Mouse (Mus musculus) neutrophil, adult 5-6 weeks (primary cell): ENCODE results near the gene Nrde2. TPM values are rescaled to one million over a fixed set of nuclear protein-coding genes. Genes with fewer than 3 reads are reported as not detected.
A peak's percentile ranks its signal among the peaks of the same experiment; 100 is the strongest.

Experiments
- ATAC-seq: fragments of 151-379, 151-347 bp; 2 replicates; pipeline ENCODE4 v1.8.0; 2017; ENCODE audit warnings: mild to moderate bottlenecking, moderate TSS enrichment; ENCODE audit not compliant: insufficient number of reproducible peaks, poor library complexity, low FRiP score, severe bottlenecking; ENCODE audit errors: extremely low read depth
- total RNA-seq: library from RNA; stranded (forward); fragments of 200-1000 nt; gene quantifications from 2 replicates; pipeline ENCODE4 v1.2.3, GENCODE M21; 2017

Gene Nrde2
- total RNA-seq, 1 experiment from 2014 or later, result 32.6 TPM

GRCm38 (mm10) chr12:100183970-100184369 lies 24.5 kb upstream of the Nrde2 start:
- peak; percentile 77 for ATAC-seq

GRCm38 (mm10) chr12:100182676-100183075 lies 23.2 kb upstream of the Nrde2 start:
- ATAC-seq, result no peak

- ATAC-seq, result no peak
Observed at GRCm38 (mm10) chr12:100180802-100181201, 21.3 kb upstream of the Nrde2 start.

DNA sequence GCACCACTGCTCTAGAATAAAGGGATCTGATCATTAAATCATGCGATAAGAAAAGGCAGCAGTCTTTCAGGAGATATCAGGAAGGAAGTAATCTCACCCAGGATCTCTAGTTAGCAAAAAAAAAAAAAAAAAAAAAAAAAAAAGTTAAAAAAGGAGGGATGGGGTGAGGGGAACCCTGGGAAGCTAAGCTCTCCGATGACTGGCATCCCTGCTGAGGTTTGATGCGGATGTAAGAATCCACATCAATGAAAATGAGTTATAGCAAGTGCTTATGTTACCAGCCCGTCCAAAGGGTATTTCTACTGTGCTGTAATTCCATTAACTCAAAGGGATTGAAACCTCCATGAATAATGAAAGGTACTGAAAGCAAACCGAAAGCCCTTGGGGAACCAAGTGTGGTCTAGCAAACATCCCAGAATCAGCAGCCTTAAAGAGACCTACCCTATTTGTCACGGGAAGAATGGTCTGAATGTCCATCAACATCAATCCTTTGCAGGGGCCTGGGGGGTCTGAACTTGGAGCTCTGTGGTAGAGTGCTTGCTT lies 19.5 kb upstream of the Nrde2 start:
- no peak for ATAC-seq

DNA sequence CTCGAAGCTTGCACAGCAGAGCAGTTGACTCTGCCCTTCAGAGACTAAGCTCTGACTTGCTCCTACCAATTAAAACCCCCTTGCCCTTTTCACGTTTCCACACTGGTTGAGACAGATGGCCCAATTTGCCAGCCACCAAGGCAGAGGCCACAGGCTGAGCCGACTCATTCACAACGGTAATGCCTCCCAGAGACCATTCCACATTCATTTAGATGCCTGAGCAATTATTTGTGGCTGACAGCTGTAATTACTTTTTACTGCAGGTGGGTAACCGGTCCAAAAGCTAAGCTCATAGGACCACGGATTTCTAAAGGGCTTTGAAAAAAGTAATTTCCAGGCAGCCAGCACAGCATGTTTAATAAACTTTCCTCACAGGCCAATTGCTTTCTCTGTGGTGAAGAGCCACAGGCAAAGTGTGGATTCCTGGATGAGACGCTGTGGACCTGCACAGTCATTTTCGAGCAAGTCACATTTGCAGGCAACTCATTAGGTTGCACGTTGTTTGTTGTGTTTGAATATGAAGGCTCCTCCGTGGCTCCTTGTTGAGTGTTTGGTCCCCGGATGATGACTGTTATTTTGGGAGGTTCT lies 17.1 kb upstream of the Nrde2 start:
- no peak for ATAC-seq

DNA sequence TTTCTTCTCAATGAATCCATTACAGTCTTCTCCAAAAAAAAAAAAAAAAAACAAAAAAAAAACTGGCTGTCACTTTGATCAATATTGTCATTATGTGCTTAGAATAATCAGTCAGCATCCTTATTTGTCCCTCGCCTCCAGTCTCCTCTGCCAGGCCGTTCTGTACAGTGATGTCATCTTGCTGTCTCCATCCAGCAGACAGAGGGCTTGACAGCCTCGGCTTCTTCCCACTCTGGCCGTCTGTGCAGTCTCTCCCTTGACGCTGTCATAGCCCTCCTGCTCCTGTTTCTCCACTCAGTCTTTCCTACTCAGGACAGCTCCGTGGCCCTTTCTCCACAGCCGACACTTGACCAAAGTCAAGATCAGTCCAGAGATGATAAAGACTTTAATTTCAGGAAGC lies 13.0 kb upstream of the Nrde2 start:
- no peak for ATAC-seq

- ATAC-seq, result peak; percentile 73
Observed at GRCm38 (mm10) chr12:100167931-100168871, 8.7 kb upstream of the Nrde2 start.

DNA sequence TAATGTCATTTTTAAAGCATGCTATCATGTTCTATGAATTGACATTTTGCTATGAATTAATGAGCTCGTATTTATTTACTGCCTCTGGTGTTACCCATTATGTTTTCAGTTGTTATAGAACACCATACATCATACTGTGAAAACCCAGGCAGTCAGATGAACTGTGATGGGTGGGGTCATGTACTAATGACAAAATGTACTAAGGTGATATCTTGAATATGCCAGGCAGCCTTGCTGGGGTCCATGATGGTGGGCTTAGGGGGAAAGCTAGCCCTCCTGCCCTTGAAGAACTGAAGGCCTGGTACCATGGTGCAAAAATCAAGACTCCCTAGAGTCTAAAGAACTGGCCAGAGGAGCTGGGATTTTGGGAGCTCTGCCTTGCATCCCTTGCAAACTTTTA lies 8.0 kb upstream of the Nrde2 start:
- no peak for ATAC-seq

DNA sequence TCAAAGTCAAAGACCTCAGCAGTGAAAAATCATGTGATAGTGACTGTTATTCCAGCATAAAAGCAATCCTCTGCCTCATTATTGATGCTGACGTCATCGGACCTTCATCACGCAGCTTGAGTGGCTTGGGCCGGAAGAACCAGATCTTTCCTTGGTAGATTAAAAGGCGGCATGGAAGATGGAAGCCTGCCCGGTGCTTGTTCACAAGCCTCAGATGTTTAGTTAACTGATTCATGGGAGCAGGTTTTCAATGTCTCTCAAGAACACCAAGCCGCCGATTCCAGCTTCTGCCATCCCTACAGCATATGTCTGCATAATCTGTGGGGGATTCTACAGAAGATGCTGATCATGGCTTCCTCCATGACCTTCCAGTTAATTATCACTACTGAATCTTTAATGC lies 7.5 kb upstream of the Nrde2 start:
- no peak for ATAC-seq

DNA sequence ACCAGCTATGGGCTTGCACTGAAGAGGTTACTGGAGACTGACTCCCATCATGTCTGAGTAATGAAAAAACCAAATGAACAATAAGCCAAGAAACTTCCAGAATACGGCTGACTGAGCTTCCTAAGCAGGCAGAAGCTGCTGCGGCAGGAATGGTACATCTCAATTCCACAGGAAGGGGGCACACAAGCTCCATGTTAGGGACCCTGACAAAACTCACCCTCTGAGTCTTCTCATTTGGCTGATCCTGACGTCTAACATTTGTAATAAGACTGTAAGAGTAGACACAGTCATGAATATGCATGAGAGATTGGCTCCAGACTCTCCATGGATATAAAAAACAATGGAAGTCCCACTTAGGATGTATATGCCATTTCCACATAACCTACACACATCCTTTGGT lies 6.7 kb upstream of the Nrde2 start:
- ATAC-seq, result 0 out of 2 replicates have a peak, but pooled peaks have one; percentile 26

DNA sequence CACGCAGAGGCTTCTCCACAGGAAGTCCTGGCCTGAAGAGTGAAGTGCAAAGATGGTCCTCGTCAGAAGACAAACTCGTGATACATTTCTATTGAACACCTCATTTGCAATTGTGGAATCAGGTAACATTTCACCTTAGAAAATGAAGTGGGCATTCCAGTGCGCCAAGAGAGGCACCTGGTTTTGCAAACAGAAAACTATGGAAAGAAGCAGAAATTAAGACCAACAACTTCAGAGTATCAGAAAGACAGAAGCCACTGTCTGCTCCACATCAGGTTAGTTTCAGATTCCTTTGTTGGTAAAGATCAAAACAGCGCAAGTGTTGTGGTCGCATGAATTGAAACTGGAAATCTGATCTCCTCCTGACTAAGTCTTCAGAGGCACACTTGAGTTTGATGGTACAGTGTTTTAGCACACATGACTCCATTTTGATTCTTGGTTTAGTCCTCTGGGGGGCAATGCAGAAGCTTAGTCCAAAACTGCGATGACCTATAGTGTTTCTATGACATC lies 5.6 kb upstream of the Nrde2 start:
- ATAC-seq, result no peak

- ATAC-seq, result no peak
Observed at GRCm38 (mm10) chr12:100152466-100152865, 7.0 kb downstream of the Nrde2 start.

GRCm38 (mm10) chr12:100144269-100144668 lies 15.2 kb downstream of the Nrde2 start:
- ATAC-seq, result no peak

- ATAC-seq, result no peak
Observed at GRCm38 (mm10) chr12:100143737-100144136, 15.7 kb downstream of the Nrde2 start.

DNA sequence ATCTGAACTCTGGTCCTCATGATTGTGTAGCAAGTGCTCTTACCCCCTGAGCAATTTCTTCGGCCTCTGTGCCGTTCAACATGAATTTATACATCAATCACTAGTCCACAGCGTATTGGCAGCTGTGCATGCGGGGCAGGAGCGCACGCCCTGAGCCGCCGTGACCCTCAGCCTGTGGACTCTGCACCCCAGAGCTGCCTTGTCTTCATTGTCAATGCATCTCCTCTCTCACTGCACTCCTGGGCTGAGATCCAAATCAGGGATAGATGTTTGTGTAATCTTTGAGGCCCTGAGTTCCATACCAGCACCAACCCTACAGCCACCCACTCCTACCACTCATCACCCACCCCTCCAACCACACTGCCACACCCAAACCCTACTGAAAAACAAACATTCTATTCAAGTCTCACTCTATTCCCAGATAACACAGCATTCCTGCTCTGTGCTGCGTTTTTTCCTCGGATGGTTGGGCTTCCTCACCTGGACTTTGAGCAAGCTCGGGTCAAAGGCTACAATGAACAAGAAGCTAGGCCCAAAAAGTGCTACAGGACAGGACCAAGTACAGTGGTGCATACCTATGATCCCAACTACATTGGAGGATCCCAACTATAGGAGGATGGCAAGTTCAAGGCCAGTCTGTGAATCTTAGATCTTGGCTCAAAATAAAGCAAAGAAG lies 16.5 kb downstream of the Nrde2 start:
- no peak for ATAC-seq

DNA sequence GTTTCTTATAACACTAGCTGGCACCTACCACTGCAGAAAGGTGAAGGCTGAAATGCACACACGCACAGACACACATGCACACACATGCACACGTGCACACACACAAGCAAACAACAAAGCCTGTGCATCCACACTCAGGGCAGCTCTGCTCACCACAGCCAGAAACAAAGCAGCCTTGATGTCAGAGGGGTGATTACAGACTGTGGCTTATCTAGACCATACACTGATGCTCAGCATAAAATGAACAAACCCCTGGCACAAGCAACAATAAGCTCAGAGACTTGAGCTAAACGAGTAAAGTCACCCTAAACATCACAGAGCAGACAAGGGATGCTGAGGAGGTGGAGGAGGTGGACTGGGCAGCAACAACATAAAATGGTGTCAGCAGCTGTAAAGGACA lies 24.3 kb downstream of the Nrde2 start:
- ATAC-seq, result no peak

GRCm38 (mm10) chr12:100134395-100134936 lies 25.0 kb downstream of the Nrde2 start:
- no peak for ATAC-seq

DNA sequence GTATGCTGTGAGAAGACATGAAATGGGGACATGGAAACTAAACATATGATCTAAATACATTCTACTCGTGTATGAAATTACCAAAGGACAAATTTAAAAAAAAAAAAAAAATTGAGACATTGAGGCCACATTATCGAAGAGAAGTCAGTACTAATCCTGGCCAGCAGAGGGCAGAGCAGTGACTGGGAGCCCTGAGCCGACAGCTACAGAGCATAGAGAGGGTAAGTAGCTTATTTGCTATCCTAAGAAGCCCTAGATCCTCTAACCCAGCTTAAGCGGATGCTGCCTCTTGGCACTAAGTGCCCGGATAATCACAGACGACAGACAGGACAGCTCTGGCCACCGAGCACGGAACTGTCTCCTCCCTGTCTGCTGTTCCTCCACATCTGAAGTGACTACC lies 27.8 kb downstream of the Nrde2 start:
- peak; percentile 80 for ATAC-seq

DNA sequence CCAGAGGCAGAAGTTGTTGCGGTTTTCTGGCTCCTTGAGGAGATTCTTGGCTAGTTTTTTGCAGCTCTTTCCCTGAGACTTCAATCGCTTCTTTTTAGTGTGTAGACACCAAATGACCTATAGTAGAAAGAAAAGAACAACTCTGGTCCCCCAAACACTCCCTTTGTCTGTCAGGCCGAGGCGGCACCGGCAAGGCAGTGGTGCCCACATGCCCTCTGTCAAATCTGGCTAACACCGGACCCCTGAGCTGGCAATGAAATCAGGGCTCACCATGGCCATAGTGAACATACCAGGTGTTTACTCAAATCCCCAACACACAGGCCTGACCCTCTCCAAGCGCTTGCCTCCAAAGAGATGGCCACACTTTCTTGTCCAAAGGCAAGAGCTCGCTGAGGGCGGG lies 28.3 kb downstream of the Nrde2 start:
- no peak for ATAC-seq
